Mouse (Mus musculus): ENCODE data around the gene Tmem37.

Gene Tmem37

GRCm38 (mm10) chr1:120056236-120056635 is 17.6 kb downstream of the Tmem37 start:
- DNase-seq, result no peak

DNA sequence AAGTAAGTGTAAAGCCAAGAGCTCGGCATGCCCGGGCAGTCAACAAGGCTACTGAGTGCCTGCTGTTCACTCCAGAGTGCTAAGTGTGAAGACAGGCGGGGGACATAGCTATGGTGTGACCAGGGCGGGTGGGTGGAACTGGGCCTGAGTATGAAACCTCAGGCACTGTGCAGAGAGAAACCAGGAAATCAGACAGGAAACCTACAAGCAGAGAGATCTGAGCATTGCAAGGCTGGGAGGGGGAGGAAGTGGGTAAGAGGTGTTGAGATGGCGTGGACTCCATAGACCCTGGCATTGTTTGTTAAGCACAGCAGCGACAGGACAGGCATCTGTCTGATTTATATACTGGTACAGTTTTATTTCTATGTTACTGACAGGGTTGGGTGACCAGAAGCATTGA is 18.4 kb downstream of the Tmem37 start:
- DNase-seq, result peak; percentile 31

DNA sequence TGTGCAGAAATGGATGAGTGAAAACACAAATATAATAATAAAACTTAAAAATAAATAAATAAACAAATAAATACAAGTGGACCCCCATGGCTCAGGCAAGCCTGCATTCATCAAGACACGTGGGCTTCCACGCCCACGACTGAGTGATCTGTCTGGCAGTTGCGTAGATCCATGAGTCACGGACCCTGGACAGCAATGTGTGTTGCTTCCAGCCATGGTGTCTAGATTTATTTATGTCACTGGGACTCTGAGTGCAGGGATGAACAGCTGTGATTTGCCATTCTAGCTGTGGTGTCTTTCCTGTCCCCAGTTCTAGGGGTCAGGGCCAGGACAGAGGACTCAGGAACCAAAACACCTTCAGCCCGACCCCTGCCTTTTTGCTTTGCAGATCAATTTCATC is 18.9 kb downstream of the Tmem37 start:
- no peak for DNase-seq

- no peak for DNase-seq
Measured at GRCm38 (mm10) chr1:120051070-120051469, 22.8 kb downstream of the Tmem37 start.

- DNase-seq, result no peak
Measured at GRCm38 (mm10) chr1:120047325-120047724, 26.5 kb downstream of the Tmem37 start.

DNA sequence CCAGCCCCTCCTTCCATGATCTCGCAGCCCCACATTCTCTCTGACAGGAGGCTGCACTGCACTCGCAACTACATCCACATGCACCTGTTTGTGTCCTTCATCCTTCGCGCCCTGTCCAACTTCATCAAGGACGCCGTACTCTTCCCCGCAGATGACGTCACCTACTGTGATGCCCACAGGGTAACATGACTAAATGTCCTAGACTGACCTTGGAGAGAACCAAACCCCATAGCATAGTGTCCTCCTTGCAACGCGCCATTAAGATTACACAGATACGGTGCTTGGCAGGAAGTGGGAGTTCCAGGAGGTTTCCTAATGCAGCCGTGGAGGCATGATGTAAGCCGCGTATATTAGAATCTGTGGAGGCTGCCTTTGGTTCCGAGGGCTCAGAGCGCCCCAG is 29.3 kb downstream of the Tmem37 start:
- no peak for DNase-seq

DNA sequence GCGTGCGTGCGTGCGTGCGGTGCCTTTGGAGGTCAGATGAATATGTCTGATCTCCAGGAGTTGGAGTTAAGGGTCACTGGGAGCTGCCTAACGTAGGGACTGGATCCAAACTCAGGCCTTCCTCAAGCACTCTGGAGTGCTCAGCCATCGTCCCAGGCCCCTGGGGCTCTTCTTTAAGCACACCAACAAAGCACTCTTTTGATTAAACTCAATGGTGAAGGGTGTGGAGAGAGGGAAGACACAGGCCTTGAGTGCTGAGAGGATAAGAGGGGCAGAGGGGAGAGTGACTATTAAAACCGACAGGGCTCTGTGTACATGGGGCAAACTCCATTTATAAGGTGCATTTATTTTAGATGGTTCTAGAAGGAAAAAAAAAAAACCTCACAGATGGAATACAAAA is 31.5 kb downstream of the Tmem37 start:
- DNase-seq, result no peak

DNA sequence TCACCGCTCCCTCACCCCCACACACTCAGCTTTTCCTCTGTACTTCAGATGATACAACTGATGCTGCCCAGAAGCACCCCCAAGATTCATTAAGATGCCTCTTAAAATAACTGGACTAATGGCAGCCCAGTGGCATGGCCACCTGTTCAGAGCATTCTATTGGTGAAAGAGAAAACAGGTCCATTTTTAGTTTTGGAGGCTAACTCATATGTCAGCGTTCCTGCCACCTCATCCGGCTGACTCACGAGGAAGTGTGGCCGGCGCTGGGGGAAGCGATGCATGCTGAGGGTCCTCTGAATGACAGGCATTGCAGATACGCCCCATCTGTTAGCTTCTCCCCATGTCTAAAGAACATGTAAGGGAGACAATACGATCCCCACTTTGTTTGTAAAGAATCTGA is 35.3 kb downstream of the Tmem37 start:
- no peak for DNase-seq

GRCm38 (mm10) chr1:120037021-120037683 is 36.7 kb downstream of the Tmem37 start:
- no peak for DNase-seq

DNA sequence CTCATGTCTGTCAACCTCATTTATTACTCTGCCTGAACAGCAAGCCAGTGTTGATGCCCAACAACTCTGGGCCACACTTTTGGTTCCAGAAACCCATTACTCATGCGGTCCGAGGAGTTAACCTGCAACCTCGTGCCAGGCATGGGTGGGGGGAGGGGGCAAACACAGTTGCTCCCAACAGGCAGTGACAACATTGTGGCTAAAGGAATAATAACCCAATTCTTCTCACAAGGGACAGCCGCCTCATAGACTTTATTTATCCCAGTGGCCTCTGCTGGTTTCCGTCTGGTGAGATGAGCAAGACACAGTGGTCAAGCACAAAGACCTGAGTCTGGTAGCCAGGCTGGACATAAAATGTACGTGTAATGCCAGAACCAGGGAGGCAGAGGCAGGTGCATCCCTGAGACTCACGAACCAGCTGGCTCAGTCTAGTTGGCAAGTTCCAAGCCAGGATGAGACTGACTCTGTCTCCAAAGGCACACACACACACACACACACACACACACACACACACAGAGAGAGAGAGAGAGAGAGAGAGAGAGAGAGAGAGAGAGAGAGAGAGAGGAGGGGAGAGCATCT is 38.3 kb downstream of the Tmem37 start:
- no peak for DNase-seq

DNA sequence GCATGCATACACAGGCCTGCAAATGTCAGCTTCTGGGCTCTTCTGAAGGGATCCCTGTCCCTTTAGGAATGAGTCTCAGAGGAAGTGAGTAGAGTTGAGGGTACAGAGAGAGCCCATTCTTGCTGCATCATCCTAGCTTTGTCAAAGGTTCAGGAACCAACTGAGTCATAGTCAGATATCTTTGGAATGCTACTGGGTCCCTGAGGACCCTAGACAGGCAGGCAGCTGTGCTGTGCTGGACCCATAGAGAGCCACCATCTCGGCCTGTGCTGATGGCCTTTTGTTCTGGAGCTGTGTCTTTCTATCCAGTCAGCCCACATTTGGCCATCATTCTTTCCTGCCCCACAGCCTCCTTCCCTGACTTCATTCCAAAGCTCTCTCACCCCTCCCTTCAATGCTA is 39.1 kb downstream of the Tmem37 start:
- no peak for DNase-seq

- no peak for DNase-seq
Measured at GRCm38 (mm10) chr1:120033469-120033854, 40.4 kb downstream of the Tmem37 start.

DNA sequence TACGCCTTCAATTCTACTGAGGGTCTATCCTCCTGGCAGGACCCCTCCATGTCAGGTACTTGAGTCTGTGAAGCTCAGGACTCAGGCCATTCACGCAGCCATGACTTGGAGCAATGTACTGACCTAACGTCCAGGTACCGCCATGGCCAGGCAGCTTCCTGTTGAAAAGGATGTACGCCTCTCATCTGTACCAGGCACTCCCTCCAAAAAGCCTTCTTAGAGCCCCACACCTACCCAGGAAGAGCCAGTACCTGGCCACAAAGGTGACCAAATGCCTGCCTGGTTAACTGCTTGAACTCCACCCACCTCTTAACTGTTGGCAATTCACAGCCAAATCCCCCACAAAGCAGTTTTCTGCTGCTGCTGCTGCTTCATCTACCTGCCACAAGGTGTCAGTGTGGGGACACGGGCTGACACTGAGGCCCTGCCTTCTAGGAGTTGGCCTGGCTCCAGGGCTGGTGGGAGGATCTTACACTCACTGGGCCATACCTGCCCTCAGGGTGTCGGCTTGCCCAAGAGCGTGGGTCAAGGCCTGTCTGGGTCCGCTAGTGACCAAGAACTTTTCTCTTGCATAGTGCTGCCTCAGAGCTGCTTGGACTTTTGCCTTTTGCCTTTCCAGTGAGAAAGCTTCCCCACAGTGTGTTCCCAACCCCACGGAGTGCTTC is 40.9 kb downstream of the Tmem37 start:
- peak; percentile 46 for DNase-seq

GRCm38 (mm10) chr1:120030474-120030873 is 43.4 kb downstream of the Tmem37 start:
- DNase-seq, result no peak

GRCm38 (mm10) chr1:120027693-120028092 is 46.2 kb downstream of the Tmem37 start:
- DNase-seq, result no peak

DNA sequence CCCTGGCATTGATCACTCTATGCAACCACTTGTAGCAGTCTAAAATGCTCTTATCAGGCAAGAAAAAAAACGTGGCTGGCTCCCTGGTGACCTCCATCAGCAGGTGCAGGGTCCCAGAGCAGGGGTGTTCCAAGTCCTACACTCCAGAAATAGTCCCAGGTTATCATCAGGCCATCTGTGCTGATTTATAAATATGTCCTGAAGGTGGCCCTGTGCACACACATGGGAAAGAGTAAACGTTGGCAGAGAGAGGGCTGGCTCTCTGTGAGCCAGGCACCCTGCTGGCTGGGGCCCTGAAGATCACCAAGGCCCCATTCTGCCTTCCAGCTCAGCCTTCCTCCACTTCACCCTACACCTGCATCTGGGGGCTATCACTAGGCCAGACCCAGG is 48.8 kb downstream of the Tmem37 start:
- no peak for DNase-seq

- no peak for DNase-seq
Measured at GRCm38 (mm10) chr1:120024331-120025049, 49.4 kb downstream of the Tmem37 start.

DNA sequence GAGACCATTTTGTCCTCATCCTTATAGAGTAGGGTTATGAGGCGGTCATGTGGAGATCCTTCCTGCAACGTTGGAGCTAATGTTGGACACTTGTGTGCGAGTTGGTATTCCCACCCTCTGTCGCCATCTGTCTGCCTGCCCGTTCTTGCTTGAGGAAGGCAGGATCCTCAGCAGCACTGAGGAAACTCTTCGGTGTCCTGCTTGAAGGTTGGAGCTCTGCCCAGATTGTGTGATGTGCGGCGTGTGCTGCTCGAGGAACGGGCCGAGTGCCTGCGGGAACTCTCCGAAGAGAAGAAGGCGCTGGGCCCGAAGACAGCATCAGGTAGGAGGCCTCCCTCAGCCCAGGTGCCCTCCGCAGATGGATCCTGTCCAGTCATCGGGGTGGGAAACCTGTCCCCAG is 51.9 kb downstream of the Tmem37 start:
- DNase-seq, result no peak

GRCm38 (mm10) chr1:120020322-120020897 is 53.5 kb downstream of the Tmem37 start:
- no peak for DNase-seq

GRCm38 (mm10) chr1:120019428-120019827 is 54.4 kb downstream of the Tmem37 start:
- no peak for DNase-seq

GRCm38 (mm10) chr1:120018900-120019299 is 55.0 kb downstream of the Tmem37 start:
- no peak for DNase-seq
